Mouse (Mus musculus): Measurements from ENCODE around the gene Zic2. TPM values are rescaled to one million over a fixed set of nuclear protein-coding genes. Genes with fewer than 3 reads are reported as not detected.

The Zic2 gene
- total and polyA plus RNA-seq, 3 experiments: 0.31 TPM; not detected in 2

DNA sequence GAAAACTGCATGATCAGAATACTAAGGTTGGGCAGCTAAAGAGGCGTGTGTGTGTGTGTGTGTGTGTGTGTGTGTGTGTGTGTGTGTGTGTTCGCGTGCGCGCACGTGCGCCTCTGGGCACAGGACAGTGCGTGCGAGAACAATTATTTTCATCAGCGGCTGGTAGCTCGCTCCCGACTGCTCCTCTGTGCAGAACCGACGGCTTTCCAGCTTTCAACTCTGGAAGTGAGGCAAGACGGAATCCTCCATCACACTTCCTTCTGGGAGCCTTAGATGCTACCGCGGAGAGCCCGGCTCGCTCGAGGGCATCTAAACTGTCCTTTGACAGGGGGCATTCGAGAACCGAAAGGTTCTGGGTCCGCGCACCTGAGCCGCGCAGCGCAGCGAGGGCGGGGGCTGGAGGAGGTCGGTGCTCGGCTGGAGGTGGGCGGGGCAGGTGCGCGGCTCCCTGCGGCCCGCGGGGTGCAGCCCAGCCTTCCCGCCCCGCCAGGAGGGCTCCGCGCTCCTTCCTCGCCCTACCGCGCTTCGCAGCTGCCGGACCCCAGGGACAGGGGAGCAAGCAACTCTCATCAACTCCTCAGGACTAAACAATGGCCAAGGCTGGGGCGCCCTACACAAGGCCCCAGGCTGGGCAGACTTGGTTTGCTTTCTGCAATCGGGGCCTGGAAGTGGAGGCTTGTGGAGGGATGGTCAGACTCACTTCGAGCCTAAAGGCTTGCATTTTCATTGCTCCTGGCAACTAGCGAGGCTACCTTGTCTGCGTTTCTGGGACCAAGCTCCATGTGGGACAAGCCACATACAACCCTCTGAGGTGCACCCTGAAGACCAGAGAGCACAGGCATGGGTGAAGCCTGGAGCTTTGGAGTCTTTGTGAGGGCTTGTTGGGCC lies 15.4 kb downstream of the Zic2 start, which contains the start of gene Gm10837:
Gene Gm10837 (plus strand): TSS at position 146 of the 888 bp plus-strand sequence.
- H3K36me3 ChIP-seq (ENCODE audit: control insufficient read depth, insufficient read depth, low read length): no peaks in the 10 kb centered on the region
- 5% methylated on average over 51 of the region's 51 CpGs for WGBS
- H3K9ac ChIP-seq (ENCODE audit: low read depth, low read length): no peak within 1 kb of the TSS
- no peak within 1 kb of the TSS for H3K27ac ChIP-seq
- peaks cover 12% of the 10 kb centered on the region for H3K27me3 ChIP-seq (ENCODE audit: control insufficient read depth, insufficient read depth, low read length)
- peaks cover 2% of the 10 kb centered on the region; the same call in 1 of the 2 replicates for H3K4me1 ChIP-seq (ENCODE audit: control insufficient read depth, insufficient read depth, low read length)
- DNase-seq: no peak
- no peaks in the 10 kb centered on the region for H3K79me2 ChIP-seq (replicated peaks; ENCODE audit: control insufficient read depth, insufficient read depth, low read length)
- intact Hi-C loops (cut with DNase I): no loop called here
- TF ChIP-seq EP300 (IDR thresholded peaks at IDR 0.05; ENCODE audit: insufficient read depth, low read depth, low read length) (no peak), POLR2A (IDR thresholded peaks at IDR 0.05; ENCODE audit: insufficient read depth, low read depth, low read length) (no peak), CTCF (IDR thresholded peaks at IDR 0.05) (no peak)
- no peak within 1 kb of the TSS for H3K4me3 ChIP-seq

DNA sequence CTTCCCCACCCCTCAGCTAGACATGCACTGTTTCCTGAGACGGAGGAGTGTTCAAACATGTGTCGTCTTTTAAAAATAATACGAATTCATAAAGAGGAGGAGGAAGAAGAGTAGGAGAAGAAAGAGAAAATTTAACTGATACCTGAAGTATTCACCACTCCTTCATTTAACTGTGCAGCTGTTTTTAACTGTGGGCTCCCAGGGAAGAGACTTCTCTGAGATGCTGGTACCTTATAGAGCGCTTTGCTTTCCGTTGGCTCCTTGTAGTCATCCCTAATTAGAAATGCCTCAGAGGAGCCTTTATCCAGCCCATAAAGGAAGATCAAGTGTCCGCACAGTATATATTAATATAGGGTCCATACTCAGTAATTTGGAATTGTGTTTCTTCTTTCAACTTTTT lies 16.3 kb downstream of the Zic2 start:
- Histone ChIP-seq H3K79me2 (replicated peaks; ENCODE audit: control insufficient read depth, insufficient read depth, low read length) (no peaks in the 10 kb centered on the region), H3K27me3 (ENCODE audit: control insufficient read depth, insufficient read depth, low read length) (peaks cover 17% of the 10 kb centered on the region), H3K4me3 (no peak overlapping the region), H3K9ac (ENCODE audit: low read depth, low read length) (no peak overlapping the region), H3K36me3 (ENCODE audit: control insufficient read depth, insufficient read depth, low read length) (no peaks in the 10 kb centered on the region), H3K4me1 (ENCODE audit: control insufficient read depth, insufficient read depth, low read length) (peaks cover 2% of the 10 kb centered on the region; the same call in 1 of the 2 replicates), H3K27ac (no peak overlapping the region)
- WGBS: 71% methylated on average over 6 of the region's 6 CpGs
- DNase-seq: no peak
- intact Hi-C loops (cut with DNase I): no loop called here
- no peak for TF ChIP-seq POLR2A (IDR thresholded peaks at IDR 0.05; ENCODE audit: insufficient read depth, low read depth, low read length)
- TF ChIP-seq CTCF (IDR thresholded peaks at IDR 0.05): no peak
- no peak for TF ChIP-seq EP300 (IDR thresholded peaks at IDR 0.05; ENCODE audit: insufficient read depth, low read depth, low read length)

DNA sequence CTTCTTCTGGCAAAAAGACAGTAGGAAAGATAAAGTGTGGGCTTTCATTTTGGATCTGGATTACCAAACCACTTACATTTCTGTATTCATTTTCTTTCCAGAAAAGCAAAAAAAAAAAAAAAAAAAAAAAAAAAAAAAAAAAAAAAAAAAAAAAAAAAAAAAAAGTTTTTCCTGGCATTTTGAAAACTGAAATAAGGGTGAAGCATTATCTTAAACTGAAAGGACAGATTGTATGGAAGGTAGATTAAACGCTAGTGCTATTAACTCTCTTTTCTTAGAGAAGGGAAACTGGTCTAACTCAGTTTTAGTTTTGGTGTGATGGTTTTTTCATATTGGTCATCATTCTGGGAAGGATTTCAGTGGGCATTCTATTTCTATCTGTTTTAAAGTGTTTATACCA lies 16.8 kb downstream of the Zic2 start:
- Histone ChIP-seq H3K4me3 (no peak overlapping the region), H3K27me3 (ENCODE audit: control insufficient read depth, insufficient read depth, low read length) (peaks cover 17% of the 10 kb centered on the region), H3K4me1 (ENCODE audit: control insufficient read depth, insufficient read depth, low read length) (peaks cover 2% of the 10 kb centered on the region; the same call in 1 of the 2 replicates), H3K9ac (ENCODE audit: low read depth, low read length) (no peak overlapping the region), H3K27ac (no peak overlapping the region), H3K79me2 (replicated peaks; ENCODE audit: control insufficient read depth, insufficient read depth, low read length) (no peaks in the 10 kb centered on the region), H3K36me3 (ENCODE audit: control insufficient read depth, insufficient read depth, low read length) (no peaks in the 10 kb centered on the region)
- 61% methylated on average over 1 of the region's 1 CpGs for WGBS
- DNase-seq: no peak
- TF ChIP-seq CTCF (IDR thresholded peaks at IDR 0.05) (no peak), POLR2A (IDR thresholded peaks at IDR 0.05; ENCODE audit: insufficient read depth, low read depth, low read length) (no peak), EP300 (IDR thresholded peaks at IDR 0.05; ENCODE audit: insufficient read depth, low read depth, low read length) (no peak)
- intact Hi-C loops (cut with DNase I): no loop called here

- Histone ChIP-seq H3K27me3 (ENCODE audit: control insufficient read depth, insufficient read depth, low read length) (no peaks in the 10 kb centered on the region), H3K4me1 (ENCODE audit: control insufficient read depth, insufficient read depth, low read length) (no peaks in the 10 kb centered on the region), H3K27ac (no peak overlapping the region), H3K4me3 (no peak overlapping the region), H3K79me2 (replicated peaks; ENCODE audit: control insufficient read depth, insufficient read depth, low read length) (no peaks in the 10 kb centered on the region), H3K9ac (ENCODE audit: low read depth, low read length) (no peak overlapping the region), H3K36me3 (ENCODE audit: control insufficient read depth, insufficient read depth, low read length) (no peaks in the 10 kb centered on the region)
- 7% methylated on average over 2 of the region's 2 CpGs for WGBS
- DNase-seq: no peak
- intact Hi-C loops (cut with DNase I): no loop called here
- TF ChIP-seq POLR2A (IDR thresholded peaks at IDR 0.05; ENCODE audit: insufficient read depth, low read depth, low read length): no peak
- no peak for TF ChIP-seq EP300 (IDR thresholded peaks at IDR 0.05; ENCODE audit: insufficient read depth, low read depth, low read length)
- TF ChIP-seq CTCF (IDR thresholded peaks at IDR 0.05): peak; percentile 75
Observed at GRCm38 (mm10) chr14:122509058-122509457, 33.8 kb downstream of the Zic2 start.

DNA sequence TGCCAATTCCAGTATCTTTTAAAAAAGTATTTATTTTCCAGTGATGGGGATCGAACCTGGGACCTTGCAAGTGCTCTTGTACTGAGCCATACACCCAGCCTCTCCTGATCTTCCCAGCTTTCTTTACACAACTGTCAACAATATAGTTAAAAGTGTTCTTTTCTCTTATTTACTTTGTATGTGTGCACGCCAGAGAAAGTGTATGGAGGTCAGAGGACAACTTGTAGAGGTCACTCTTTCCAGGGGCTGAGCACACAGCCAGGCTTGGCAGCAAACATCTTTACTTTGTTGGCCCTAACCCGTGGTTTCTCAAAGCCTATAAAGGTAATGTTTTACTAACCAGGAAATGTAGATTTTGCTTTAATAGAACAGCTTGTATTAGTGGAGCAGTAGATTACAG lies 36.3 kb downstream of the Zic2 start:
- no peaks in the 10 kb centered on the region for H3K79me2 ChIP-seq (replicated peaks; ENCODE audit: control insufficient read depth, insufficient read depth, low read length)
- 65% methylated on average over 3 of the region's 3 CpGs for WGBS
- TF ChIP-seq EP300 (IDR thresholded peaks at IDR 0.05; ENCODE audit: insufficient read depth, low read depth, low read length) (no peak), POLR2A (IDR thresholded peaks at IDR 0.05; ENCODE audit: insufficient read depth, low read depth, low read length) (no peak), CTCF (IDR thresholded peaks at IDR 0.05) (no peak)
- no peaks in the 10 kb centered on the region for H3K27me3 ChIP-seq (ENCODE audit: control insufficient read depth, insufficient read depth, low read length)
- no peaks in the 10 kb centered on the region for H3K36me3 ChIP-seq (ENCODE audit: control insufficient read depth, insufficient read depth, low read length)
- no peak overlapping the region for H3K4me3 ChIP-seq
- DNase-seq: no peak
- intact Hi-C loops (cut with DNase I): loop anchor here (10.0 kb wide), 1 partner anchor 123 kb away; no protein-coding TSS in a partner anchor
- H3K4me1 ChIP-seq (ENCODE audit: control insufficient read depth, insufficient read depth, low read length): no peaks in the 10 kb centered on the region
- H3K27ac ChIP-seq: no peak overlapping the region
- no peak overlapping the region for H3K9ac ChIP-seq (ENCODE audit: low read depth, low read length)

GRCm38 (mm10) chr14:122513511-122514036 lies 38.3 kb downstream of the Zic2 start:
- DNase-seq: no peak
- H3K36me3 ChIP-seq (ENCODE audit: control insufficient read depth, insufficient read depth, low read length): no peaks in the 10 kb centered on the region
- no peaks in the 10 kb centered on the region for H3K79me2 ChIP-seq (replicated peaks; ENCODE audit: control insufficient read depth, insufficient read depth, low read length)
- H3K9ac ChIP-seq (ENCODE audit: low read depth, low read length): no peak overlapping the region
- H3K4me3 ChIP-seq: no peak overlapping the region
- intact Hi-C loops (cut with DNase I): loop anchor here (10.0 kb wide), 1 partner anchor 121 kb away; no protein-coding TSS in a partner anchor
- H3K27me3 ChIP-seq (ENCODE audit: control insufficient read depth, insufficient read depth, low read length): no peaks in the 10 kb centered on the region
- no peaks in the 10 kb centered on the region for H3K4me1 ChIP-seq (ENCODE audit: control insufficient read depth, insufficient read depth, low read length)
- TF ChIP-seq EP300 (IDR thresholded peaks at IDR 0.05; ENCODE audit: insufficient read depth, low read depth, low read length) (no peak), POLR2A (IDR thresholded peaks at IDR 0.05; ENCODE audit: insufficient read depth, low read depth, low read length) (no peak), CTCF (IDR thresholded peaks at IDR 0.05) (no peak)
- 49% methylated on average over 1 of the region's 1 CpGs for WGBS
- H3K27ac ChIP-seq: no peak overlapping the region
